Mouse (Mus musculus): ENCODE data around the gene Parp11. TPM values are rescaled to one million over a fixed set of nuclear protein-coding genes. Genes with fewer than 3 reads are reported as not detected.

Parp11 gene
- polyA plus RNA-seq, 1 experiment from 2014 or later: 38.2 TPM

DNA sequence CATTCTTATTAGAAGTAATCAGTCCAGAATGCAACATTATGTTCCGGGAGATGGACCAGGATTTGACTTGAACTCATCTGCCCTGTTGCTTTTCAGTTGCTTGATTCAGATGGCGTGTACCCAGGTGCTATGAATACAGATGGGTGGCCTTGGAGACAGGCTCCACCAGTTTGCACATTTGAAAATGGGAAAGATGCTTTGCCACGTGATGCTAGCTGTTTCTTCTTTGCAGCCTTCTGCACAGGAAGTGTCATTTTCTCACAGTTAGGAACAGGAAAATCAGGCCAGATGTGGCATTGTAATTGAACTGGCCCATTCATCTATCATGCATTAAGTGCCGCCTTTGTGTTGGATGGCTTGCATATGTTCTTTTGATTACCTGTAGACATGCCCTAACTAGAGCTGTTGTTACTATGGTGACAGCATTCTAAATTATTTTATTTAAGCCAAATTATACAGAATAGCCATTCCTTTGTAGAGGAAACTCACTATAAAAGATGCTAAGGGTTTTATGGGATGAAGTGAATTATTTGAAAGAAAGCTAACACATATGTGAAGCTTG, 20.2 kb downstream of the Parp11 start:
- no peak overlapping the region for H3K9ac ChIP-seq
- 61% methylated on average over 4 of the region's 4 CpGs for WGBS
- no peaks in the 10 kb centered on the region for H3K27me3 ChIP-seq
- no peaks in the 10 kb centered on the region for H3K9me3 ChIP-seq
- ATAC-seq (ENCODE audit: insufficient number of reproducible peaks, insufficient read depth, low FRiP score, low TSS enrichment): no peak
- peaks cover 5% of the 10 kb centered on the region for H3K4me1 ChIP-seq
- H3K27ac ChIP-seq: no peak overlapping the region
- H3K4me2 ChIP-seq (replicated peaks): no peak overlapping the region
- H3K36me3 ChIP-seq: peaks cover 5% of the 10 kb centered on the region
- H3K4me3 ChIP-seq: no peak overlapping the region

DNA sequence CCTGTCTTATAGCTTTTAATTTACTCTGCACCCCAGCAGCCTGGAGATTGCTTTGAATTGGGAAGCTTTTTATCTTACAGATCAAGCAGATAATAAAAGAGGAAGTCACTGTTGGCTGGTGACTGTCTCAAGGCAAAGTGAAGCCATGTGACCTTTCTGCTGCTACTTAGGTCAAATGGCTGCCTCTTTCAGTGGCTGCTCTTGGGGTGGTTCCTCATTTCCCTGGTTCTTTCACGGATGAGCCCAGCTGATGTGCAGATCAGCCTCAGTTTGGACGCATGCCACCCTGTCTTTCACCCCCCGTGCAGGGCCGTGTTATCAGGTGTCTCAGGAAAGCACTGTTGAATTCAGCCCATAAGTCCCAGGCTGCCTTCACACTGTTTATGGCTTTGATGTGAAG, 25.4 kb downstream of the Parp11 start:
- ATAC-seq (ENCODE audit: insufficient number of reproducible peaks, insufficient read depth, low FRiP score, low TSS enrichment): no peak
- Histone ChIP-seq H3K27me3 (no peaks in the 10 kb centered on the region), H3K9ac (no peak overlapping the region), H3K9me3 (no peaks in the 10 kb centered on the region), H3K4me3 (no peak overlapping the region), H3K4me1 (no peaks in the 10 kb centered on the region), H3K4me2 (replicated peaks) (no peak overlapping the region), H3K27ac (no peak overlapping the region), H3K36me3 (peaks cover 9% of the 10 kb centered on the region)
- 80% methylated on average over 4 of the region's 4 CpGs for WGBS

DNA sequence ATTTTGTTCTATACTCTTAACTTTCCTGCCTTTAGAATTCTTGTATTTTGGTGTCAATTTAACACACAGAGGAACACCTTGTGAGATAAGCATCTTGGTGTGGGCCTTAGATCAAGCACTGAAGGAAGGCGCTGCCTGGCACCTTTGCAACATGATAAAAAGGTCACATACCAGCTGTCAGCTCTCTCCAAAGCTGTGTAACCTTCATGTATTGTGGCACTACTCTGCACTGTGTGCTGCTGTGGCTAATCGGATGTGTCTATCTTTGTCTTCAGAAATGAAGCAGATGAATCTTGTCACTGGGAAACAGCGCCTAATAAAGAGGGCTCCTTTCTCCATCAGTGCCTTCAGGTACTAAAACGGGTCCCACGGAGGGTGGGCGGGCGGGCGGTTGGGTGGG, 27.3 kb downstream of the Parp11 start:
- H3K27me3 ChIP-seq: no peaks in the 10 kb centered on the region
- H3K36me3 ChIP-seq: peaks cover 19% of the 10 kb centered on the region
- no peaks in the 10 kb centered on the region for H3K9me3 ChIP-seq
- H3K9ac ChIP-seq: no peak overlapping the region
- no peaks in the 10 kb centered on the region for H3K4me1 ChIP-seq
- no peak for ATAC-seq (ENCODE audit: insufficient number of reproducible peaks, insufficient read depth, low FRiP score, low TSS enrichment)
- H3K4me2 ChIP-seq (replicated peaks): no peak overlapping the region
- no peak overlapping the region for H3K27ac ChIP-seq
- WGBS: 82% methylated on average over 8 of the region's 8 CpGs
- no peak overlapping the region for H3K4me3 ChIP-seq

DNA sequence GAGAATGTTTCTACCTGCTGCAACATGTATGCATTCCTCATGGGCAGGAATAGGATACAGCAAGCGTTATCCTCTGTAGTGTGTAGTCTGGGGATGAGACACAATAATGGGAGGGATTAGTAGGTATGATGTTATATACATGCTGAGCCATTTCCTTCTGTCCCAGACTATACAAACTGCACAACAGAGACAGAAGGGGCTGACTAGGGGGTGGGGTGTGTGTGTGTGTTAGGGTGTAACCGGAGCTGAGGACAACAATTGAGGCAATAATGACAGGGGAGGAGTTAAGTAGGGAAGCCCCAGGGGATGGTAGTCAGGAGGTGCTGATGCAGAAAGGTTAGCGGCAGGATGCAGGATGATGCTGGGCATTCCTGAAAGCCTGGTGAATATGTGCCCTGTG, 28.6 kb downstream of the Parp11 start:
- Histone ChIP-seq H3K27me3 (no peaks in the 10 kb centered on the region), H3K4me3 (no peak overlapping the region), H3K9ac (no peak overlapping the region), H3K4me1 (no peaks in the 10 kb centered on the region), H3K9me3 (no peaks in the 10 kb centered on the region), H3K27ac (no peak overlapping the region), H3K4me2 (replicated peaks) (no peak overlapping the region), H3K36me3 (peaks cover 26% of the 10 kb centered on the region)
- ATAC-seq (ENCODE audit: insufficient number of reproducible peaks, insufficient read depth, low FRiP score, low TSS enrichment): no peak
- 42% methylated on average over 3 of the region's 3 CpGs for WGBS

DNA sequence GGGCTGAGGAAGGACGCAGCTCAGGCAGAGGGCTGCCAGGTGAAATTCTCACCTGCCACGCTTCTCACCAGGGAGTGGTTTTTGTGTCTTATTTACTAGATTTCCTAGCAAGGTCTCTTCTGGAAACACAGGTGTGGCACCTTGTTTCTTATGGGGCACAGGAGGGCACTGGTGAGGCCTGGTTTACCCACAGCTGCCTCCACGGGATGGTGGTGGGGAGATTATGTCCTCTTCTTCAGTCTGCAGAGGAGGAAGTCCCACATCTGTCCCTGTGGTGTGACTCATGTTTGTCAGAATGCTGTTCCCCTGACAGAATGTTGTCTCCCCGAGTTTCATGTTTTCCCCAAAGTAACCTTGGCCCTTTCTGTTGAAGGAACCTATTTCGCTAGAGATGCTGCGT, 44.4 kb downstream of the Parp11 start:
- H3K4me3 ChIP-seq: no peak overlapping the region
- H3K4me1 ChIP-seq: 0 out of 2 replicates have a peak, but pooled peaks cover 4% of the 10 kb centered on the region
- H3K9me3 ChIP-seq: 0 out of 2 replicates have a peak, but pooled peaks cover under 1% of the 10 kb centered on the region
- H3K9ac ChIP-seq: no peak overlapping the region
- no peak for ATAC-seq (ENCODE audit: insufficient number of reproducible peaks, insufficient read depth, low FRiP score, low TSS enrichment)
- H3K27ac ChIP-seq: no peak overlapping the region
- no peaks in the 10 kb centered on the region for H3K27me3 ChIP-seq
- no peak overlapping the region for H3K4me2 ChIP-seq (replicated peaks)
- WGBS: 81% methylated on average over 6 of the region's 6 CpGs
- H3K36me3 ChIP-seq: peaks cover 9% of the 10 kb centered on the region; the same call in 1 of the 2 replicates

DNA sequence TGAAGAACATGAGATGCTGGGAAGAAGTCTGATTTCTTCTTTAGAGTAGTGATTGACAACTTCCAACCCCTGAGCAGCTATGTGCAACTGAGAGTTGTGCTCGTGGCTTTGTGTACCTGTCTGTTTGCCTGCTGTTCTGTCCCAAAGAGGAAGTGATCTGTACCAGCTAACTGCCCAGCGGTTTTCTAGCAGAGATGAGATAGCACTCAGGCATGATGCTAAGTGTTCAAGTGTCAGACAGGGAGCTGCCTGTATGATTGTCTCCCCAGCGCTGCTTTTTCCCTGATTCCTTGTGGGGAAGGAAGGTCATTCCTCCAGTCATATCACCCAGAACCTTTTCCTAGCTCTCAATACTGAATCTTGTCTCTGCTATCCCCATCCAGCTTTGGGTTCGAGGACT, 45.9 kb downstream of the Parp11 start:
- H3K9ac ChIP-seq: no peak overlapping the region
- H3K4me2 ChIP-seq (replicated peaks): no peak overlapping the region
- H3K27me3 ChIP-seq: no peaks in the 10 kb centered on the region
- H3K36me3 ChIP-seq: peaks cover 9% of the 10 kb centered on the region; the same call in 1 of the 2 replicates
- H3K9me3 ChIP-seq: no peaks in the 10 kb centered on the region
- WGBS: 81% methylated on average over 4 of the region's 4 CpGs
- no peak for ATAC-seq (ENCODE audit: insufficient number of reproducible peaks, insufficient read depth, low FRiP score, low TSS enrichment)
- H3K4me1 ChIP-seq: peaks cover 17% of the 10 kb centered on the region; the same call in 1 of the 2 replicates
- no peak overlapping the region for H3K27ac ChIP-seq
- no peak overlapping the region for H3K4me3 ChIP-seq

DNA sequence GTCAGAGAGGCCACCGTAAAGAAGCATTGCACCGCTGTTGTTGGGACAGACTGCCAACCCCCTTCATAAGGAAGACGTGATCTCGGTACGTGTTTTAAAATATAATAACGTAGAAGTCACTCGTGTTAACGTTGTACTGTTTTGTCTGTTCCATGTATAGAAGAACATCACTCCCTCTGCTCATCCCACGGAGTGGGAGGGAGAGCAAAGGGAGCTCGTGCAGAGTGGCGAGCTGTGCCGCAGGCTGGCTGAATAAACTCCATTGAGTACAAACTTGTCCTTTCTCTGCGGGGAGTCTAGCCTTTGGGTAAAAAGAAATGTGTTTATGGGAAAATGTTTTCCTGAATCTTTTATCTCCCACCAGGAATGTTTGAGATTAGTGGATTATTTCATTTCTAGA, 47.1 kb downstream of the Parp11 start:
- Histone ChIP-seq H3K4me2 (replicated peaks) (no peak overlapping the region), H3K27ac (no peak overlapping the region), H3K36me3 (peaks cover 9% of the 10 kb centered on the region; the same call in 1 of the 2 replicates), H3K27me3 (no peaks in the 10 kb centered on the region), H3K9ac (no peak overlapping the region), H3K4me1 (peaks cover 22% of the 10 kb centered on the region; the same call in 1 of the 2 replicates), H3K9me3 (no peaks in the 10 kb centered on the region), H3K4me3 (no peak overlapping the region)
- 73% methylated on average over 13 of the region's 13 CpGs for WGBS
- no peak for ATAC-seq (ENCODE audit: insufficient number of reproducible peaks, insufficient read depth, low FRiP score, low TSS enrichment)

DNA sequence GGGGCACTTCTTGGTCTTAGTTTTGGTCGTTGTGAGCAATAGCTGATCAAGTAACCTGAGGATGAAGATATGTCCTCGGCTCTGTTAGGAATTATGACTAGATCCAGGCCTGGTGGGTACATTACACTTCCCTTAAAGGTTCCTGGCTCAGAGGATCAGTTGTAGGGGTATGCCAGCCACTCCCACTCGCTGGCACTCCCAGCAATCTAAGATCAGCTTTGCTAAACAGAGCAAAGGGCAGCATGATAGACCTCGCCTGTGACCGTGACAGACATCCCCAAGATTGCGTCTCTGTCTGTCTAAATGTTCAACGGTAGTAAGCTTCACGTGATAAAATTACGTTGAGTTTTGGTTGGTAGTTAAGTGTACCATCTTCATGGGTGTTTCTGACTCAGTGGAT, 47.7 kb downstream of the Parp11 start:
- no peak overlapping the region for H3K27ac ChIP-seq
- no peak overlapping the region for H3K9ac ChIP-seq
- H3K4me1 ChIP-seq: peaks cover 22% of the 10 kb centered on the region; the same call in 1 of the 2 replicates
- no peaks in the 10 kb centered on the region for H3K9me3 ChIP-seq
- H3K36me3 ChIP-seq: peaks cover 9% of the 10 kb centered on the region; the same call in 1 of the 2 replicates
- no peaks in the 10 kb centered on the region for H3K27me3 ChIP-seq
- WGBS: 84% methylated on average over 9 of the region's 9 CpGs
- H3K4me3 ChIP-seq: no peak overlapping the region
- no peak for ATAC-seq (ENCODE audit: insufficient number of reproducible peaks, insufficient read depth, low FRiP score, low TSS enrichment)
- H3K4me2 ChIP-seq (replicated peaks): no peak overlapping the region

DNA sequence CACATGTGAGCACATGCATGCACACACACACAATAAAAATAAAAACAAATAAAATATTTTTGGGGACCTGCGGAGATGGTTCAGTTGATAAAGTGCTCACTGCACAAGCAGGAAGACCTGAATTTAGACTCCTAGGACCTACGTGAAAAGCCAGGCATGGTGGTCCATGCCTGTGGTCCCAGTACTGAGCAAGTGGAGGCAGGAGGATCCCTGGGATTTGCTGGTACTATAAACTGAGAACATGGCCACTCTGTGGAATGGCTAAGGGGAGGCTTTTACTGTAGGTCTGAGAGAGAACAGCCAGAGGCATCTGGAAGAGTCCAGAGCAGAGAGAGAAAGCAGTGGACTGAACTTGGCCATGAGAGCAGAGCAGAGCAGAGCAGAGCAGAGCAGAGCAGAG, 48.6 kb downstream of the Parp11 start:
- Histone ChIP-seq H3K4me2 (replicated peaks) (no peak overlapping the region), H3K9me3 (no peaks in the 10 kb centered on the region), H3K9ac (no peak overlapping the region), H3K36me3 (0 out of 2 replicates have a peak, but pooled peaks cover 4% of the 10 kb centered on the region), H3K4me1 (peaks cover 22% of the 10 kb centered on the region; the same call in 1 of the 2 replicates), H3K27me3 (no peaks in the 10 kb centered on the region), H3K4me3 (no peak overlapping the region), H3K27ac (no peak overlapping the region)
- 77% methylated on average over 2 of the region's 2 CpGs for WGBS
- no peak for ATAC-seq (ENCODE audit: insufficient number of reproducible peaks, insufficient read depth, low FRiP score, low TSS enrichment)

DNA sequence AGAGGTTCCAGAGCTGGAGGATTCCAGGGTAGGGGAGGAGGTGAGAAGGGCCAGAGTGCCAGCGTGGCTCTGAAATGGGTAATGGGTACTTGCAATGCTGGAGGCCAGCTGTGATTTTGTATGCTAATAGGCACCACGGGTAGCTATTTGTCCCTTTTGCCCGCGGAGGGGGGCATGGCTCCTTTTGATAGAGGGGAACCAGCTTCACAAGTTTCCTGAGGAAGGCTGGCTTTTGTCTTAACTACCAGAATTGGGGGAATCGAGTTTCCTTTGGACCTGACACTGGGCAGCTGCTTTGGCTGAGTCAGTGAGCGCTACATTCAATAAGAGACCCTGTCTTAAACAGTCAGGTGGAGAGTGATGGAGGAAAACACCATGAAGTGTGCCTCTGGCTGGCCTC, 49.2 kb downstream of the Parp11 start:
- H3K27me3 ChIP-seq: no peaks in the 10 kb centered on the region
- ATAC-seq (ENCODE audit: insufficient number of reproducible peaks, insufficient read depth, low FRiP score, low TSS enrichment): no peak
- H3K9me3 ChIP-seq: no peaks in the 10 kb centered on the region
- no peak overlapping the region for H3K4me2 ChIP-seq (replicated peaks)
- no peak overlapping the region for H3K4me3 ChIP-seq
- no peak overlapping the region for H3K27ac ChIP-seq
- H3K4me1 ChIP-seq: peaks cover 22% of the 10 kb centered on the region; the same call in 1 of the 2 replicates
- WGBS: 13% methylated on average over 6 of the region's 6 CpGs
- H3K36me3 ChIP-seq: 0 out of 2 replicates have a peak, but pooled peaks cover 4% of the 10 kb centered on the region
- H3K9ac ChIP-seq: no peak overlapping the region

DNA sequence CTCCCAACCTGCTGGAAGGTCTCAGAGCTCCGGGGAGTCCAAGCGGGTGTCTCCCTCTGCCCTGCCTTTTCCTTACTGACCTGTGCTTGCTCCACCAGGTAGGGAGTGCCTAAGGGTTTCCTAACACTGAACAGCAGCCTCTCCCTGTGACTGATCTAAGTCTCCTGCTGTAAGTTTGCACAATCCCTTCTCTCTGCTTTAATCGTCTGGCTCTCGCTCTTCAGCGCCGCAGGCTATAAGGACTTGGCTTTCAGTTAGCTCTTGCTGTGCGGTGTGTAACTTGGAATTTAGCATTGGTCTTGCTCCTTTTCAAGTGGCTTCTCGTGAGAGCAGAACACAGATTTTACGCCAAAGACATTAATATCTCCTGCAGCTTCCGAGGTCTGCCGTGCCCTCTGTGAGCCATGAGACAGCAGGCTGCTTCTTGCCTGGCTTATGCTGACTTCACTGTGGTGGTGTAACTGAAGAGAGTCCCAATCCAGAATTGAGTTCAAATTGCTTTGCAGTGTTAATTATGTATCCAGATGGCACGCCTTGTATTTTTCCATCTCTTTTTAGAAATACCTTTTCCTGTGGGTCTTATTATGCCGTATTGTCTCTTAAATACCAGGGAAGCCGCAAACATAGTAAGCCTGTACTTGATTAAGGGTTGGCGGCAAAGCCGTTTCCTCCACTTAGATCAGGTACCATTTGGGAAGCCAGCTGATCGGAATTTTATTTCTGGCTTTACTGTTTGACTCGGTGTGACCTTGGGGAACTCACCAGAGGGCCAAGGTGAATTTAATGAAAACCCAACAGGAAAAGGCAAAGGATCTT, 50.4 kb downstream of the Parp11 start:
- Histone ChIP-seq H3K4me3 (no peak overlapping the region), H3K36me3 (0 out of 2 replicates have a peak, but pooled peaks cover 4% of the 10 kb centered on the region), H3K9me3 (no peaks in the 10 kb centered on the region), H3K4me1 (peaks cover 22% of the 10 kb centered on the region; the same call in 1 of the 2 replicates), H3K27ac (peak overlapping the region; percentile 32), H3K9ac (no peak overlapping the region), H3K27me3 (no peaks in the 10 kb centered on the region), H3K4me2 (replicated peaks) (no peak overlapping the region)
- 48% methylated on average over 18 of the region's 18 CpGs for WGBS
- ATAC-seq (ENCODE audit: insufficient number of reproducible peaks, insufficient read depth, low FRiP score, low TSS enrichment): no peak

DNA sequence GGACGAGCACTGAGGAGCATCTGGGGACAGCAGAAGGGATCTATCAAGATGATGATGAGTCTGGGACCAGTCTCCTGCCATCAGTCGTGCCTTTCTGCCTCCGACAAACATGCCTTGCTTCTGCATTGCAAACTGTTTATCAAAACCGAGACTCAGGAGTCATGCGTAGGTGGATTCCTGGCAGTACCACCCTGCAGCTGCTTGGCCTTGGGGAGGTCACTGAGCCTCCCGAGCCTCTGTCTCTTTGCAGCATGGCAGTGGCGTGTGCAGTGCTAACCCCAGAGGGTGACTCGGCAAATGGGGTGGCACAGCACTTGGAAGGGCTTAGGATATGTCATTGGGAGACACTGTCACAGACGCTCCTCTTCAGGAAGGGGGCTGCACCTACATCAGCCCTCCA, 53.5 kb downstream of the Parp11 start:
- H3K9ac ChIP-seq: no peak overlapping the region
- no peak for ATAC-seq (ENCODE audit: insufficient number of reproducible peaks, insufficient read depth, low FRiP score, low TSS enrichment)
- no peaks in the 10 kb centered on the region for H3K27me3 ChIP-seq
- no peak overlapping the region for H3K27ac ChIP-seq
- no peak overlapping the region for H3K4me3 ChIP-seq
- WGBS: 78% methylated on average over 9 of the region's 9 CpGs
- no peaks in the 10 kb centered on the region for H3K9me3 ChIP-seq
- no peak overlapping the region for H3K4me2 ChIP-seq (replicated peaks)
- no peaks in the 10 kb centered on the region for H3K36me3 ChIP-seq
- peaks cover 22% of the 10 kb centered on the region; the same call in 1 of the 2 replicates for H3K4me1 ChIP-seq

Data from embryonic facial prominence, embryonic 12.5 days (tissue).